Comparison of ENCODE assay signal across 9 mouse cellular contexts in genomic region chr12:70226655-70227054, GRCm38 (mm10). TPM values are rescaled to one million over a fixed set of nuclear protein-coding genes. Genes with fewer than 3 reads are reported as not detected.
A peak's percentile ranks its signal among the peaks of the same experiment; 100 is the strongest.
DNase-seq lines count a peak whose midpoint lies in the region; ATAC-seq and TF ChIP-seq lines count a peak whose summit lies in the region.
"Had no signal": no experiment of that assay in that cellular context is flagged by ENCODE, and none has a peak within 500 bp of the region (broad histone marks: within the 10 kb centered on the region; RNA-seq: fewer than 3 reads in every experiment).

No protein-coding gene starts in this region.

- ATAC-seq in neural tube, embryonic 11.5 days (ENCODE audit: insufficient read depth, low FRiP score, low TSS enrichment), result no peak
- no peak for ATAC-seq in forebrain, embryonic 16.5 days
- no peak for ATAC-seq in limb, embryonic 15.5 days (ENCODE audit: insufficient number of reproducible peaks, low FRiP score, low TSS enrichment, low read depth)

- peaks cover 8% of the 10 kb centered on the region for H3K4me1 ChIP-seq in neural tube, embryonic 11.5 days (ENCODE audit: control insufficient read depth, insufficient read depth, low read length)
- peaks cover 8% of the 10 kb centered on the region for H3K4me1 ChIP-seq in forebrain, embryonic 16.5 days (replicated peaks; ENCODE audit: control insufficient read depth, insufficient read depth, low read length)
- peaks cover 15% of the 10 kb centered on the region for H3K4me1 ChIP-seq in limb, embryonic 15.5 days
- peaks cover 2% of the 10 kb centered on the region; the same call in 1 of the 2 replicates for H3K4me1 ChIP-seq in small intestine, adult 2 months (ENCODE audit: control insufficient read depth, insufficient read depth, insufficient read length, low read length)

- H3K9ac ChIP-seq in neural tube, embryonic 11.5 days (ENCODE audit: low read length), result peak overlapping the region; percentile 57; the same call in 1 of the 2 replicates
- H3K9ac ChIP-seq in forebrain, embryonic 16.5 days (replicated peaks; ENCODE audit: low read depth, low read length), result no peak overlapping the region
- H3K9ac ChIP-seq in limb, embryonic 15.5 days, result peak overlapping the region; percentile 50

- H3K36me3 ChIP-seq in neural tube, embryonic 11.5 days (ENCODE audit: control insufficient read depth, insufficient read depth, low read length), result no peaks in the 10 kb centered on the region
- no peaks in the 10 kb centered on the region for H3K36me3 ChIP-seq in forebrain, embryonic 16.5 days (ENCODE audit: control insufficient read depth, insufficient read depth)
- no peaks in the 10 kb centered on the region for H3K36me3 ChIP-seq in limb, embryonic 15.5 days
- H3K36me3 ChIP-seq in small intestine, adult 2 months (ENCODE audit: control insufficient read depth, insufficient read depth, low read length), result no peaks in the 10 kb centered on the region

- no peaks in the 10 kb centered on the region for H3K27me3 ChIP-seq in neural tube, embryonic 11.5 days (ENCODE audit: control insufficient read depth, insufficient read depth, low read length)
- no peaks in the 10 kb centered on the region for H3K27me3 ChIP-seq in forebrain, embryonic 16.5 days (replicated peaks; ENCODE audit: control insufficient read depth, insufficient read depth, low read length)
- H3K27me3 ChIP-seq in limb, embryonic 15.5 days, result no peaks in the 10 kb centered on the region
- H3K27me3 ChIP-seq in small intestine, adult 2 months (ENCODE audit: control insufficient read depth, insufficient read depth, low read length), result no peaks in the 10 kb centered on the region

- WGBS in neural tube, embryonic 11.5 days, result 33% methylated on average over 5 of the region's 5 CpGs
- 34% methylated on average over 5 of the region's 5 CpGs for WGBS in forebrain, embryonic 16.5 days
- WGBS in limb, embryonic 15.5 days, result 33% methylated on average over 5 of the region's 5 CpGs
- 46% methylated on average over 5 of the region's 5 CpGs for WGBS in small intestine, adult 2 months

- TF ChIP-seq POLR2A in small intestine, adult 2 months (IDR thresholded peaks at IDR 0.05; ENCODE audit: low read depth, low read length), result no peak

- no peak overlapping the region for H3K27ac ChIP-seq in neural tube, embryonic 11.5 days (ENCODE audit: low read depth, low read length)
- no peak overlapping the region for H3K27ac ChIP-seq in forebrain, embryonic 16.5 days (ENCODE audit: low read length)
- peak overlapping the region; percentile 47 for H3K27ac ChIP-seq in limb, embryonic 15.5 days
- H3K27ac ChIP-seq in small intestine, adult 2 months (ENCODE audit: insufficient read depth, low read depth, low read length), result no peak overlapping the region

- no peak for DNase-seq in neural tube, embryonic 11.5 days (ENCODE audit: low spot score)
- DNase-seq in neural tube, embryonic 10.5 days (ENCODE audit: extremely low spot score, low spot score), result no peak
- DNase-seq in cerebellum, postnatal 25 days, result no peak
- DNase-seq in urinary bladder, adult 18-20 months (ENCODE audit: low spot score in 2 of 2), result no peak
- DNase-seq in thymus, postnatal 25 days, result no peak

- no peak for TF ChIP-seq CTCF in small intestine, adult 2 months (IDR thresholded peaks at IDR 0.05; ENCODE audit: extremely low read depth, insufficient read length, insufficient replicate concordance, low read depth, low read length)

- peak overlapping the region; percentile 41; the same call in 1 of the 2 replicates for H3K4me3 ChIP-seq in neural tube, embryonic 11.5 days (ENCODE audit: low read depth, low read length)
- H3K4me3 ChIP-seq in forebrain, embryonic 16.5 days (replicated peaks; ENCODE audit: low read length), result no peak overlapping the region
- H3K4me3 ChIP-seq in limb, embryonic 15.5 days, result peak overlapping the region; percentile 53
- H3K4me3 ChIP-seq in small intestine, adult 2 months (ENCODE audit: low read depth, low read length), result peak overlapping the region; percentile 56
- H3K4me3 ChIP-seq: myocyte had no signal

- H3K4me2 ChIP-seq in neural tube, embryonic 11.5 days (ENCODE audit: low read depth), result peak overlapping the region; percentile 90
- H3K4me2 ChIP-seq in forebrain, embryonic 16.5 days (ENCODE audit: low read length), result peak overlapping the region; percentile 85
- peak overlapping the region; percentile 94 for H3K4me2 ChIP-seq in limb, embryonic 15.5 days

- no peaks in the 10 kb centered on the region for H3K9me3 ChIP-seq in neural tube, embryonic 11.5 days (ENCODE audit: control insufficient read depth, low read length)
- no peaks in the 10 kb centered on the region for H3K9me3 ChIP-seq in forebrain, embryonic 16.5 days (ENCODE audit: control insufficient read depth, low read length)
- H3K9me3 ChIP-seq in limb, embryonic 15.5 days, result no peaks in the 10 kb centered on the region

RNA-seq across cellular contexts. Expression of gene Pygl, which starts 4.6 kb away (rescaled TPM):
- 6.0 and 7.4 TPM in 2 replicates for polyA plus RNA-seq in neural tube, embryonic 11.5 days (2014; fragmentation: Nextera tagmentation; extraction: Ambion mirVana)
- polyA plus RNA-seq in forebrain, embryonic 16.5 days (2015; fragmentation: Nextera tagmentation; extraction: Ambion mirVana), result 5.1 and 7.0 TPM in 2 replicates
- 35.9 and 36.6 TPM in 2 replicates for polyA plus RNA-seq in limb, embryonic 15.5 days (2015; fragmentation: Nextera tagmentation; extraction: Ambion mirVana)
- polyA plus RNA-seq in small intestine, adult 2 months (2012; rRNA removed), result 2.2 and 2.8 TPM in 2 replicates
